Mouse (Mus musculus) gastrocnemius, postnatal 36 days (tissue): ENCODE data around the gene Vmn2r43. TPM values are rescaled to one million over a fixed set of nuclear protein-coding genes. Genes with fewer than 3 reads are reported as not detected.
"Not testable (repeated sequence)": the region's sequence is repeated elsewhere in the genome, so short reads cannot be mapped to it uniquely, and the experiment has no call there.

Experiments used
- DNase-seq, 2 experiments: peaks; one replicate each; pipeline ENCODE4 v3.0.0; 2022
- intact Hi-C: fragments of 180-260 bp; cut with DNase I; formaldehyde crosslinking; loops from one replicate; pipeline ENCODE4 v1.15.1; 2025
- long read RNA-seq, 2 experiments: library from polyadenylated mRNA; stranded (forward); transcript quantifications; one replicate each; pipeline ENCODE4 v2.0.0; 2021
- total RNA-seq, 2 experiments: library from RNA; stranded (reverse); gene quantifications; 2 replicates each; pipeline ENCODE4 v1.2.3; 2021

The Vmn2r43 gene
- not detected for total RNA-seq
- long read RNA-seq, experiment 1 = 0 reads
- long read RNA-seq, experiment 2 = 0 reads

DNA sequence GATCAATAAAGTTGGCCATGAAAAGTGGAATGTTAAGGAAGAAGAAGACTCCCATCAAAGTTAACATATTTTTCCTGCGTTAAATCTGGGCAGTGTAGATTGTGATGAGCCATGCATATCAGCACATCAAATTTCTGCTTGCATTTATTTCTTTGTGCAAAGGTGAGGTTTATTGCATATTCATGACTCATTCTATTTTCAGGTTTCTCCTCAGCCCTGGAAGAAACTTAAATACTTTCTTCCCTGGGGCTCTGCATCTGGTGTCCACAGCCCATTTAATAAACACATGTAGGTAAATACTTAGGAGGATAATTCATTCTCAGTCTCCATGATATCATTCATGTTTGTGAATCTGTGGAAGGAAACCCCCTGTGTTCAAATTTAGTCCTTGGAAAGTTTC is at the start of gene Vmn2r43:
Vmn2r43 (minus strand) TSS at position 101 of the 400 bp plus-strand sequence.
- DNase-seq, intact Hi-C loops: not testable (repeated sequence)

DNA sequence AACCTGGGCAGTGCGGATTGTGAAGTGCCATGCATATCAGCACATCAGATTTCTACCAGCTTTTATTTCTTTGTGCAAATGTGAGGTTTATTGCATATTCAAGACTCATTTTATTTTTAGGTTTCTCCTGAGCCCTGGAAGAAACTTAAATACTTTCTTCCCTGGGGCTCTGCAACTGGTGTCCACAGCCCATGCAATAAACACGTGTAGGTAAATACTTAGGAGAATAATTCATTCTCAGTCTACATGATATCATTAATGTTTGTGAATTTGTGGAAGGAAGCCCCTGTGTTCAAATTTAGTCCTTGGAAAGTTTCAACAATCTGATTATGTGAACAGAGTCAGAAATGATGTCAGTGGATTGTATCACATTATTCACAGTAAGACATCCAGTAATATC is 60.2 kb downstream of the Vmn2r43 start, which contains the start of gene Vmn2r42:
Vmn2r42 (minus strand) TSS at position 101 of the 400 bp plus-strand sequence.
- DNase-seq, intact Hi-C loops: not testable (repeated sequence)

Other genes with a start within 250 kb of the Vmn2r43 start
- gene Vmn2r41, start 98.9 kb downstream of the Vmn2r43 start, total RNA-seq = not detected
- gene Vmn2r42, start 60.3 kb downstream of the Vmn2r43 start, total RNA-seq = not detected
- gene Vmn2r44, start 122.7 kb upstream of the Vmn2r43 start, total RNA-seq = not detected
- not detected for gene Vmn2r45, start 228.5 kb upstream of the Vmn2r43 start, total RNA-seq